Mouse (Mus musculus) gastrocnemius, adult 18-20 months (tissue): Measurements from ENCODE around the gene Gm13696. TPM values are rescaled to one million over a fixed set of nuclear protein-coding genes. Genes with fewer than 3 reads are reported as not detected.
"Not testable (repeated sequence)": the region's sequence is repeated elsewhere in the genome, so short reads cannot be mapped to it uniquely, and the experiment has no call there.

Source experiments
- DNase-seq: peaks from one replicate; pipeline ENCODE4 v3.0.0; 2021; ENCODE audit warnings: low spot score
- long read RNA-seq, 2 experiments: library from polyadenylated mRNA; stranded (forward); transcript quantifications; one replicate each; pipeline ENCODE4 v2.0.0; 2021
- total RNA-seq, 2 experiments: library from RNA; stranded (reverse); gene quantifications; 2 replicates each; pipeline ENCODE4 v1.2.3; 2021

Gm13696 gene
- under 1 TPM; 0.64 to 0.85 TPM for total RNA-seq
- long read RNA-seq, experiment 1 = 0 reads
- long read RNA-seq, experiment 2 = 0 reads

GRCm38 (mm10) chr2:83972823-83973222 is at the start of gene Gm13696:
Gm13696 (plus strand) TSS chr2:83973123.
- not testable (repeated sequence) for DNase-seq

GRCm38 (mm10) chr2:83929478-83930088 is 43.3 kb upstream of the Gm13696 start:
- DNase-seq = no peak

- no peak for DNase-seq
Measured at GRCm38 (mm10) chr2:83940931-83941361, 32.0 kb upstream of the Gm13696 start, which contains the start of gene Zswim2. Zswim2 (minus strand) TSS chr2:83941228.

- no peak for DNase-seq
Measured at GRCm38 (mm10) chr2:83941378-83941777, 31.5 kb upstream of the Gm13696 start.

DNA sequence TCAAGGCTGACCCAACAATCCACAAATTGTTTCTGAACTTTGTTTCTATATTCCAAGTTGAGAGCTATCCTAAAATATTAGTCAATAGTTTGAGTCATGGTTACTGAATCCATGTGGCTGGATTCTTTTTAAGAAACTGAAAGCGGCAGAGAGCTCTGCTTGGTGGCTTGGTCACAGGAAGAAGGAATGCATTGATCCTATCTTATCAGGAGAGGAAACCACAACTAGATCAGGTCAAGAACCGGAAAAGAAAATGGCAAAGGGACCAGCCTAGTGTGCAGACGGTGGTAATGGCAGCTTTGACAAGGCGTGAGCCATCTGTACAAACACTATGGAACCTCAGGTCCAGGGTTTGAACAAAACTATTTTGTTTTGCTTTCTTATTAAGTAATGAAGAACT is 31.1 kb upstream of the Gm13696 start:
- no peak for DNase-seq

DNA sequence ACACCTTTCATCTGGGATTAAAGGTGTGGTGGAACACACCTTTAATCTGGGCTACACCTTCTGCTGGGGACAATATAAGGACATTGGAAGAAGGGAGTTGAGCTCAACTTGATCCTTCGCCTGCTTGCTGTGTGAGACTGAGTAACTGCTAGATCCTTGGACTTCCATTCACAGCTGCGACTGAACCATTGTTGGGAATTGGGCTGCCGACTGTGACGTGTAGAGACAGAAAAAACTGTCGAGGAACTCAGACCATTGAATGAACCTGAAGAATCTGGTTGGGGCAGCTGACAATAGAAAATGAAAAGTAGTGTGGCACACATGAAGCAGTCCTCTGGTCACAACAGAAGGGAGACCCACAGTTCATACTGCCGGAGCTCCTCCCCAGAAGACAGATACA is 17.5 kb upstream of the Gm13696 start, which contains the start of gene Gm13698:
TSS of gene Gm13698 (plus strand) at position 301 of the 400 bp plus-strand sequence.
- not testable (repeated sequence) for DNase-seq

DNA sequence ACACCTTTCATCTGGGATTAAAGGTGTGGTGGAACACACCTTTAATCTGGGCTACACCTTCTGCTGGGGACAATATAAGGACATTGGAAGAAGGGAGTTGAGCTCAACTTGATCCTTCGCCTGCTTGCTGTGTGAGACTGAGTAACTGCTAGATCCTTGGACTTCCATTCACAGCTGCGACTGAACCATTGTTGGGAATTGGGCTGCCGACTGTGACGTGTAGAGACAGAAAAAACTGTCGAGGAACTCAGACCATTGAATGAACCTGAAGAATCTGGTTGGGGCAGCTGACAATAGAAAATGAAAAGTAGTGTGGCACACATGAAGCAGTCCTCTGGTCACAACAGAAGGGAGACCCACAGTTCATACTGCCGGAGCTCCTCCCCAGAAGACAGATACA is 11.7 kb upstream of the Gm13696 start, which contains the start of gene Gm13693:
TSS of gene Gm13693 (plus strand) at position 301 of the 400 bp plus-strand sequence.
- not testable (repeated sequence) for DNase-seq

DNA sequence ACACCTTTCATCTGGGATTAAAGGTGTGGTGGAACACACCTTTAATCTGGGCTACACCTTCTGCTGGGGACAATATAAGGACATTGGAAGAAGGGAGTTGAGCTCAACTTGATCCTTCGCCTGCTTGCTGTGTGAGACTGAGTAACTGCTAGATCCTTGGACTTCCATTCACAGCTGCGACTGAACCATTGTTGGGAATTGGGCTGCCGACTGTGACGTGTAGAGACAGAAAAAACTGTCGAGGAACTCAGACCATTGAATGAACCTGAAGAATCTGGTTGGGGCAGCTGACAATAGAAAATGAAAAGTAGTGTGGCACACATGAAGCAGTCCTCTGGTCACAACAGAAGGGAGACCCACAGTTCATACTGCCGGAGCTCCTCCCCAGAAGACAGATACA is 5.9 kb upstream of the Gm13696 start, which contains the start of gene Gm13695:
TSS of gene Gm13695 (plus strand) at position 301 of the 400 bp plus-strand sequence.
- DNase-seq = not testable (repeated sequence)

- not testable (repeated sequence) for DNase-seq
Measured at GRCm38 (mm10) chr2:83978633-83979032, 5.7 kb downstream of the Gm13696 start, which contains the start of gene Gm13694. Gm13694 (plus strand) TSS chr2:83978933.

DNA sequence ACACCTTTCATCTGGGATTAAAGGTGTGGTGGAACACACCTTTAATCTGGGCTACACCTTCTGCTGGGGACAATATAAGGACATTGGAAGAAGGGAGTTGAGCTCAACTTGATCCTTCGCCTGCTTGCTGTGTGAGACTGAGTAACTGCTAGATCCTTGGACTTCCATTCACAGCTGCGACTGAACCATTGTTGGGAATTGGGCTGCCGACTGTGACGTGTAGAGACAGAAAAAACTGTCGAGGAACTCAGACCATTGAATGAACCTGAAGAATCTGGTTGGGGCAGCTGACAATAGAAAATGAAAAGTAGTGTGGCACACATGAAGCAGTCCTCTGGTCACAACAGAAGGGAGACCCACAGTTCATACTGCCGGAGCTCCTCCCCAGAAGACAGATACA is 11.5 kb downstream of the Gm13696 start, which contains the start of gene Gm13697:
TSS of gene Gm13697 (plus strand) at position 301 of the 400 bp plus-strand sequence.
- DNase-seq = not testable (repeated sequence)

- not testable (repeated sequence) for DNase-seq
Measured at GRCm38 (mm10) chr2:83990253-83990652, 17.3 kb downstream of the Gm13696 start, which contains the start of gene Gm13691. Gm13691 (plus strand) TSS chr2:83990553.

DNA sequence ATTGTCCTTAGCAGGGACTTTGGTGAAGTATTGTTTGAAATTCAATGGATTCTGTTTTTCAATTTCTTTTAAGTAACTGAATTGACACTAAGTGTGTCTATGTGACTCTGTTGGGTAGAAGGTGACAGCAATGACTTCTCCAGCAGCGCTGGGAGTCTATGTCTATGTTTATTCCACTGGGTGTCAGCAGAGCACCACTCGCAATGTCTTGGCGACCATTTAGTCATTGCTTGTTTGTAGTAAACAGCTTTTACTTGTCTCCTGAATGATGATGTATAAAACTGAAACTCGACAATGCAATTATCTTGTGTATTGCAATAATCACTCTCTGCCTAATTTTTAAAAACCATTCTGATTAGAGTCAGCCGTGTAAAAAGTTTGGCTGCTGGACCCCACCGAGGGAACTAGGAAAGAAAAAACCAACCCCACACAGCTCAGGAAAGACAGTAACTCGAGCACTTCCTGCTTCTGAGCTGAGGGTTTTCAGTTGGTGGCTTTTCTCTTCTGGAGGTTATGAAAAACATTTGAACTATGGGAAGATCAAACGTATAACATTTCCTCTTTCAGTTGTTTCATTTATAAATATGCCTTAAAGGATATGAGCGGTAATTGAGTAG is 20.8 kb downstream of the Gm13696 start:
- not testable (repeated sequence) for DNase-seq

- not testable (repeated sequence) for DNase-seq
Measured at GRCm38 (mm10) chr2:83994526-83994925, 21.6 kb downstream of the Gm13696 start.

- DNase-seq = no peak
Measured at GRCm38 (mm10) chr2:84008913-84009312, 36.0 kb downstream of the Gm13696 start.

DNA sequence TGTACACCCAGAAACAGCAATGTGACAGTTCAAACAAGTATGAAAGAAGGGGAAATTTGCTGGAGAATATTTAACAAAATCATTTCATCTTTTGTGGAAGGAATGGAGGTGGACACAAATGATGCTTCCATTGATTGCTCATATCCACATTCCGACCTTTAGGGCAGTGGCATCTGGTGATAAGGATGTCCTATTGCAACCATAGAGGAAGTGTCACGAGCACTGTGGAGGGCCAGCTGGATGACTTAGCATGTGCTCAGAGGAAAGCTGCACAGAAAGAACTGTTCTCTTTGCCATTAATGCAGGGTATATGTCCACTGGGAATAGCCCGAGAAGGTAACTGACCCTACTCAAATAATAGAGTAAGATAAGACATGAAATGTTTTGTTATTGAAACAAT is 36.9 kb downstream of the Gm13696 start:
- DNase-seq = no peak

DNA sequence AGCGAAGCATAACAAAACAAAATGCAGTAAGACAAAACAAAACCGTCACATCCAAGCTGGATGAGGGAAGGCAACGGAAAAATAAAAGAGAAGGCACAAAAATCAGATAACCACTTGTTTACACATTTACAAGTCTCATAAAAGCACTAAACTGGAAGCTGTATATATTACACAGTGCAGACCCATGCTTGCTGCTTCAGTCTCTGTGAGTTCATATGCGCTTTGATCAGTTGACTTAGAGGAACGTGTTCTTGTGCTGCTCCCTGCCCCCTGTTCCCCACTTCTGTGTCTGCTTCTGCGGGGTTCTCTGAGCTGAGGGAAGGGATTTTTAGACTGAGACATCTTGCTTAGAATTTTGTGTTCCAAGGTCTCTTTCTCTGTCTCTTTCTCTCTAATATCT is 41.6 kb downstream of the Gm13696 start:
- no peak for DNase-seq

- DNase-seq = not testable (repeated sequence)
Measured at GRCm38 (mm10) chr2:84016291-84016690, 43.4 kb downstream of the Gm13696 start.

- DNase-seq = no peak
Measured at GRCm38 (mm10) chr2:84018330-84018729, 45.4 kb downstream of the Gm13696 start.

- DNase-seq = no peak
Measured at GRCm38 (mm10) chr2:84019519-84020305, 46.8 kb downstream of the Gm13696 start.

- no peak for DNase-seq
Measured at GRCm38 (mm10) chr2:84021930-84022329, 49.0 kb downstream of the Gm13696 start.

- DNase-seq = peak; percentile 71
Measured at GRCm38 (mm10) chr2:84022905-84023304, 50.0 kb downstream of the Gm13696 start.
